Mouse (Mus musculus): ENCODE results near the gene Nip7.

- TF ChIP-seq CTCF (IDR thresholded peaks at IDR 0.05; ENCODE audit: low read depth) (no peak), EP300 (optimal IDR thresholded peaks at IDR 0.05) (no peak)
These were observed 39.8 kb downstream of the Nip7 start, which contains the start of gene Terf2 for GRCm38 (mm10) chr8:107096366-107097036.
